Mouse (Mus musculus) kidney, postnatal 10 days (tissue): ENCODE measurements around the gene Vps25.

Source experiments
- DNase-seq: peaks from one replicate; pipeline ENCODE4 v3.0.0; 2021; ENCODE audit warnings: mixed read lengths

Vps25 gene

GRCm38 (mm10) chr11:101245855-101246701, 7.4 kb upstream of the Vps25 start, which contains the start of gene Ramp2:
TSS of gene Ramp2 (plus strand) at chr11:101246028.
- peak; percentile 87 for DNase-seq

GRCm38 (mm10) chr11:101246702-101247012, 6.8 kb upstream of the Vps25 start:
- peak; percentile 65 for DNase-seq

GRCm38 (mm10) chr11:101247521-101248030, 5.9 kb upstream of the Vps25 start:
- no peak for DNase-seq

GRCm38 (mm10) chr11:101248258-101248994, 5.1 kb upstream of the Vps25 start:
- peak; percentile 86 for DNase-seq

GRCm38 (mm10) chr11:101251031-101251430, 2.5 kb upstream of the Vps25 start:
- DNase-seq = no peak

- DNase-seq = no peak
These were observed 566 bp upstream of the Vps25 start for GRCm38 (mm10) chr11:101252941-101253340.

GRCm38 (mm10) chr11:101255826-101256775, 2.6 kb downstream of the Vps25 start:
- DNase-seq = no peak

GRCm38 (mm10) chr11:101259261-101259712, 5.8 kb downstream of the Vps25 start:
- peak; percentile 75 for DNase-seq

GRCm38 (mm10) chr11:101259948-101260825, 6.7 kb downstream of the Vps25 start, which contains the start of gene Wnk4:
TSS of gene Wnk4 (plus strand) at chr11:101260567.
- peak; percentile 91 for DNase-seq

- DNase-seq = no peak
These were observed 7.4 kb downstream of the Vps25 start for GRCm38 (mm10) chr11:101260826-101261380.

- DNase-seq = peak; percentile 40
These were observed 8.9 kb downstream of the Vps25 start for GRCm38 (mm10) chr11:101262272-101262967.

- DNase-seq = no peak
These were observed 9.9 kb downstream of the Vps25 start for GRCm38 (mm10) chr11:101263138-101263988.

- DNase-seq = no peak
These were observed 10.4 kb downstream of the Vps25 start for GRCm38 (mm10) chr11:101263989-101264280.

- no peak for DNase-seq
These were observed 11.5 kb downstream of the Vps25 start for GRCm38 (mm10) chr11:101264954-101265471.

- no peak for DNase-seq
These were observed 12.4 kb downstream of the Vps25 start for GRCm38 (mm10) chr11:101265906-101266305.

GRCm38 (mm10) chr11:101269577-101270116, 16.1 kb downstream of the Vps25 start:
- no peak for DNase-seq

GRCm38 (mm10) chr11:101272446-101272845, 18.9 kb downstream of the Vps25 start:
- no peak for DNase-seq

GRCm38 (mm10) chr11:101275309-101275708, 21.8 kb downstream of the Vps25 start:
- no peak for DNase-seq
